Mouse (Mus musculus): ENCODE results near the gene A4galt.
"Not testable (repeated sequence)": the region's sequence is repeated elsewhere in the genome, so short reads cannot be mapped to it uniquely, and the experiment has no call there.

Gene A4galt

GRCm38 (mm10) chr15:83251176-83252004 lies at the start of gene A4galt:
Gene A4galt (minus strand): TSS chr15:83251774.
- no peak for DNase-seq

GRCm38 (mm10) chr15:83299916-83300582 lies 48.5 kb upstream of the A4galt start:
- no peak for DNase-seq

GRCm38 (mm10) chr15:83299450-83299849 lies 47.9 kb upstream of the A4galt start:
- DNase-seq = no peak

- DNase-seq = no peak
These were observed 47.2 kb upstream of the A4galt start for GRCm38 (mm10) chr15:83298810-83299209.

DNA sequence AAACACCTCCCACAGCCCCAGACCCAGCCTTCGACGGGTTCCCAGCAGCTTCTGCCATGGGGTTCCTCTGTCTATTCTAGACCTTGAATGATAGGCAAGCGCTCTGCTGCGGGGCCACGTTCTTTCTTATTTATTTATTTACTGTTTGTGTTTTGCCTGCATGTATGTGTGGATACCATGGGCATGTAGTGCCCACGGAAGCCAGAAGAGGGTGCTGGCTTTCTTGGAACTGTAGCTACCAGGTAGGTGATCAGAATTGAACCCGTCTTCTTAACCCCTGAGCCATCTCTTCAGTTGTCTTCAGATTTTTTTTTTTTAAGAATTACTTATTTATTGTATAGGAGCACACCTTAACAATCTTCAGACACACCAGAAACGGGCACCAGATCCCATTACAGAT lies 46.7 kb upstream of the A4galt start:
- no peak for DNase-seq

GRCm38 (mm10) chr15:83296771-83297311 lies 45.3 kb upstream of the A4galt start:
- DNase-seq = no peak

DNA sequence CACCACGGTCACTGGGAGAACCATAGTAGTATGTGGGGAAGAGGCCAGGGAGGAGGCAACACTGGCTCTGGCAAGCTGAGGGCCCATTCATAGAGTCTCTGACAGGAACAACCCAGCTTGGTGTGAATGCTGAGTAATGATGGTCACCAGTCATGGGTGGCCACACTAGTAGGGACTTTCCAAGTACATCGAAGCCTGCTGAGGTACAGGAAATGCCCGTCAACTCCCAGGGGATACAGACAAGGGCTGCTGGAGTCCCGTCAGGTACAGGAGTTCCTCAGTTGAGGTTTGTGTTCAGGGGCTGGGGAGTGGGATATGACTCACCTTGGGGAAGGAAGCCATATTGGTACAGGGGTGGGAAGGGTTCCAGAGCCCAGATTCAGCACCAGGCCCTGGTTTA lies 44.5 kb upstream of the A4galt start:
- DNase-seq = no peak

DNA sequence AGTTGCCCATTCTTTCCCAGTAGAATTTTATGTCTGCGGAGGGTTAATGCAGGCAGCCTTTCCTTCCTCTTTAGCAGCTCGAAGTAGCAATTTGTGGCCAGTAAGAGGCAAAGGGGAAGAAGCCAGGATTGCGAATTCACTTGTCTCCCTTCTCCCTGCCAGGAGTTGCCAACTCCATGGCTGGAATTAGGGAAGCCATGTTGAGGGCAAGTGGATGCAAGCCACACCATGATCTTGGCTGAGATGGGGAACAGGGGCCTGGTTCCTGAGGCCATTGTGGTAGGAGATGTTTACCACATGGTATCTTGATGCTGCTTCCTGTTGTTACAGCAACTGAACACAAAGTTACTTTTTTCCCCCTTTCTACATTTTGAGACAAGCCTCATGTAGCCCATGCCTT lies 43.4 kb upstream of the A4galt start:
- DNase-seq = no peak

GRCm38 (mm10) chr15:83293706-83294645 lies 42.4 kb upstream of the A4galt start:
- DNase-seq = no peak

DNA sequence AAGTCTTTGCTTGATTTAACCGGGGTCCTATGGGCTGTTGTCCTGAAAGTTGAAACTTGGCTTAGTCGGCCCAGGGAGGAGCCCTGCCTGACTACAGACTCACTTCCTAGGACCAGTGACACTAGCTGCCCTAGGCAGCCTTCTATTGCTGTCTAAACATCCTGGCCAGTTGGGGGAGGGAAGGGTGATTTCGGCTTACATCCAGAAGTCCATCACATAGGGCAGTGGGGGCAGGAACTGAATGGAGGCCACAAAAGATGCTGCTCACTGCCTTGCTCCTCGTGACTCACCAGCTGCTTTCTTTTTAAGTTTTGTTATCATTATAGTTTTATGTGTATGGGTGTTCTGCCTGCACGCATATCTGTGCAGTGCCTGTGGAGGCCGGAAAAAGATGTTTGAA lies 41.6 kb upstream of the A4galt start:
- no peak for DNase-seq

DNA sequence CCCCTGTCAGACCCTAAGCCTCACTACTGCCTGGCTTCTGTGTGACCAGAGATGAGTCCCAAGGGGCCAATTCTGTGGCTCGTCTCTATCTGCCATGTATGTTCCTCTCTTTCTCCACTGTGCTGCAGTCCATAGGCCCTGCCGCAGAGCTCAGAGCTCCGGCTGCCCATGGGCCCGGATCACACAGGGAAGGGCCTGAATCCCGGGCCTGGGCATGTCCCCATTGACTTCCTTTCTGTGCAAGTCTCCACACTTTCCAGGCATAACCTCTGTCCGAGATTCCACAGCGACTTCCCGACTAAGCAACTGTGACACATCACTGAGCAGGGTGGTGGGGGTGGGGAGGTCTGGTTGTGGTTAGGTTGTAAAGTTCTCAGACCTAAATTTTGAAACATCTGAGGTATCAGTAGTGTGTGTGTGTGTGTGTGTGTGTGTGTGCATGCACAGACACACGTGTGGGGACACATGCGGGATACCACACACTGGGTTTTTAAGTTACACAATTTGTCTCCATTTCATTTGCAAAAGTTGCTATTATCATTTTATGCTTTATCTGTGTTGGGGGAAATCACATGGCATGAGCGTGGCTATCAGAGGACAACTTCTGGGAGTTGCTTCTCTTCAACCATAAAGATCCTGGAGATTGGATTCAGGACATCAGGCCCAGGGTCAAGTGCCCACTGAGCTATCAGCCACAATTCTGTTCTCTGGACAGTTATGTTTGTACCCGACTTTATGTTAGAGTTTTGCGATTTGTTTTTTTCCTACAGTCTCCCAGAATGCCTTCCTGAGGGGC lies 40.9 kb upstream of the A4galt start:
- DNase-seq = no peak

DNA sequence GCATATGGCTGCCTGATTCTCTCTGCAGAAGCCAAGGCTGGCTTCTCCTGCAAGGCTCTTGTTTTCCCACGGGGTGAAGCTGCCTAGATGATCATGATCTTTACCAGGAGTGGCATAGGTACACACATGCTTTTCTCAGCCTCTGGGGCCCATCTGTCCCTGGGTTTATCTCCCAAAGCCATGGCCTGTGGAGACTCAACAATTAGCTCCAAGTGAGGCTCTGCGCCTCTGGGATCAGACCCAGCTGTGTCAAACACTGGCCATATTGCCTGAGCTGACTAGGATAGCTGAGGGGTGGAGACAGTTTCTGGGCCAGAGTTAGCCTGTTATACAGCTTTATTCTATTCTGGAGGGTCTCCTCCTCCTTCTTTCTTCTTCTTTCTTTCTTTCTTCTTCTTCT lies 39.3 kb upstream of the A4galt start:
- no peak for DNase-seq

DNA sequence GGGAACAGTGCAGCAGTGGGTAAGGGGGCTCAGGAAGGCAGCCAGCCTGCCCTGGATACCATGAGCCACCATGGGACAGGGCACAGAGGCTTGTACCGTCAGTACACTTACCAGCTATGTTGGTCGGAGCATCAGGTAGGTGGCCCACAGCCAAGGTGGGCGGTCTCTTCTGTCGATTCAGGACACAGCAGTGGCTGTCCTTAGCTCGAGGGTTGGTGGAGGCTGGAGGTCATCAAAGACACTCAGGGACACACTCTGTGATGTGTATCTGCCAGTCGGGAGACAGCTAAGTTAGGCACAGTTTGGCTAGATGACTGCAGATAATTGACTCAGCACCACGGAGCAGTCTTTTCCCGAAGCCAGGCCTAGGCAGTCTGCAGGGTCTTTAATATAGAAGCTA lies 33.3 kb upstream of the A4galt start:
- DNase-seq = no peak

DNA sequence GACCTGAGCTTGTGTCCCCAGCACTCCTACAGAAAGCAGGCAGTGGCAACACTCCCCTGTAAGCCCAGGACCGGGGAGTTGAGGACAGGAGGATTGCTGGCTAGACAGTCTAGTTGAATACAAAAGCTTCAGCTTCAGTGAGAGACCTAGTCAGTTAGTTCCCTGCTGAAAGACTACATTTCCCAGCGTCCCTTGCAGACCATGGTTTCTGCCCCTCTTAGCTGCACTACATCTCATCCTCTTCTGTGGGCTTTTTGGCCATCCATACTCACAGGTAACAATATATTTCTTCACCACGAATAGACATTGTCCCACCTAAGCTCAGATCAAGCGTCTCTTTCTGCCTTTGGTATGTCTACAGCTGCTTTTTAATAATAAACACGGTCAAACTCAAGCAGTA lies 30.8 kb upstream of the A4galt start:
- DNase-seq = no peak

- DNase-seq = no peak
These were observed 29.7 kb upstream of the A4galt start for GRCm38 (mm10) chr15:83281303-83281702.

DNA sequence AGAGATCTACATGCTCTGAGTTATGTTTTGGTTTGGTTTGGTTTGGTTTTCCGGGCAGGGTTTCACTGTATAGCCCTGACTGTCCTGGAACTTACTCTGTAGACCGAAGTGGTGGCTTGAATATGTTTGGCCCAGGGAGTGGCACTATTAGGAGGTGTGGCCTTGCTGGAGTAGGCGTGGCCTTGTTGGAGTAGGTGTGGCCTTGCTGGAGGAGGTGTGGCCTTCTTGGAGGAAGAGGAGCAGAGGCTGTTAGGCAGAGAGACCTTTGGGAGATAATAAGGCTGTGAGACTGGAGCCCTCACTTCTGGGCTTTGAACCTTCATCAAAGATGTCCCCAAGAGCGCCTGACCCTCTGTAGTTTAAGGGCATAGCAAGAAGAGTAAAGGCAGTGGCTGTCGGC lies 27.0 kb upstream of the A4galt start:
- no peak for DNase-seq

- DNase-seq = peak; percentile 70
These were observed 25.9 kb upstream of the A4galt start for GRCm38 (mm10) chr15:83277451-83277850.

DNA sequence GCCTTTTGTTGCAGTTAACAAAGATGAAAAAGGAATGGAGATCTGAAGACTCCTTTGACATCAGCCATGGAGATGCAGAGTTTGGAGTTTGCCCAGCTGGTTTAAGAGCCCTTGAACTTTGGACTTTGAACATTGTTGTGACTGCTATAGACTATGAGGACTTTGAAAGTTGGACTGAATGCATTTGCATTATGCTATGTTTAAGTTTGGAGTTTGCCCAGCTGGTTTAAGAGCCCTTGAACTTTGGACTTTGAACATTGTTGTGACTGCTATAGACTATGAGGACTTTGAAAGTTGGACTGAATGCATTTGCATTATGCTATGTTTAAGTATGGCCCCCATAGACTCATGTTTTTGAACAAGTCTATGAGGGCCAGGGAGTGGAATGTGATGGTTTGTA lies 22.7 kb upstream of the A4galt start:
- DNase-seq = not testable (repeated sequence)

DNA sequence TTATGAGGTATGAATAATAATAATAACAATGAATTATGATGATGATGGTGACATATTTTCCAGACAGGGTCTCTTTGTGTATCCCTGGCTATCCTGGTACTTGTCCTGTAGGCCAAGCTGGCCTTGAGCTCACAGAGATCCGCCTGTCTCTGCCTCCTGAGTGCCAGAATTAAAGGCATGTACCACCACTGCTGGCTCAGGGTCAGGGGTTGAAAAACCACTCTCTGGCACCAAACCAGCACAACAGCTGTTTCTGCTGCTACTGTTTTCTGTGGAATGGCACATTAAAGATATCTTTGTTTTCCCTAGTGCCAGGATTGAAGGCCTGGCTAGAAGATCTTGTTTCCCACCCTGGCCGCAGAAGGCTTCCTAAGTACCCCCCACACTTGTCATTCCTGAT lies 21.4 kb upstream of the A4galt start:
- no peak for DNase-seq

DNA sequence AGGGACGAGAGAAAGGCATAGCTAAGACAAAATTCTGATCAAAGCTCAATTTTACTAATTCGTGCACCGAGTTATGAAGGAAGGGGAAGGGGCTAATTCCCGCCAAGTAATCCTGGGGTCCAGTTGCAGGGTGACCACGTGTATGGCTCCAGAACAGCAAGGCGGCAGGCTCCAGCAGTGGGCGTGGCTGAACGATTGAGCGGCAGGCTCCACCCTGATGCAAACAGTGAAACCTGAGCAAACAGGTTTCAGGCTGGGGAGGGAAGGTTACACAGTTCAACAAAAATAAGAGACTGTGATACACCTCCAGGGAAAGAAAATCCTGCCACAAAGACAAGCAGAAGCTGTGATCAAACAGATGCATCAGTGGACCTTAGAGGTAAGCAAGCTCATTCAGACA lies 19.6 kb upstream of the A4galt start:
- DNase-seq = not testable (repeated sequence)

GRCm38 (mm10) chr15:83269985-83270384 lies 18.4 kb upstream of the A4galt start:
- DNase-seq = not testable (repeated sequence)

DNA sequence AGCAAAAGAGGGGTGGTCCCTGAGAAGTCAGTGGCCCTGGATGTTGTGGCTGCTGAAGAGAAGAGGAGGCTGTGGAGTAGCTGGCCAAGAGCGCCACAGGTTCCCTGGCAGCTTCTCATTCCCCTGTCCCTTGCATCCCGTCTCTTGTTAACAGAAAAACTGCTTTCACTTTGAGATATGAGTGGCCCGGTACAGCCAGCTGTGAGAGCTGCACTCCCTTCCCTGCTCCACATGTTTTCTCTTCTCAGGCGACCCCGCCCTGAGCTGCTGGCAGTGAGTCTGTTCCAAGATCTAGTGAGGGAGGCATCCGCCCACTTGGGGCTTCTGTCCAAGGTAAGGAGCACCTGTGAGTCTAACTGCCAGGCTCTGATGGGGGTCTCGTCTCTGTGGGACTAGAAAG lies 16.9 kb upstream of the A4galt start:
- DNase-seq = not testable (repeated sequence)
